17 mouse cellular contexts compared by ENCODE assay signal in the genomic region with DNA sequence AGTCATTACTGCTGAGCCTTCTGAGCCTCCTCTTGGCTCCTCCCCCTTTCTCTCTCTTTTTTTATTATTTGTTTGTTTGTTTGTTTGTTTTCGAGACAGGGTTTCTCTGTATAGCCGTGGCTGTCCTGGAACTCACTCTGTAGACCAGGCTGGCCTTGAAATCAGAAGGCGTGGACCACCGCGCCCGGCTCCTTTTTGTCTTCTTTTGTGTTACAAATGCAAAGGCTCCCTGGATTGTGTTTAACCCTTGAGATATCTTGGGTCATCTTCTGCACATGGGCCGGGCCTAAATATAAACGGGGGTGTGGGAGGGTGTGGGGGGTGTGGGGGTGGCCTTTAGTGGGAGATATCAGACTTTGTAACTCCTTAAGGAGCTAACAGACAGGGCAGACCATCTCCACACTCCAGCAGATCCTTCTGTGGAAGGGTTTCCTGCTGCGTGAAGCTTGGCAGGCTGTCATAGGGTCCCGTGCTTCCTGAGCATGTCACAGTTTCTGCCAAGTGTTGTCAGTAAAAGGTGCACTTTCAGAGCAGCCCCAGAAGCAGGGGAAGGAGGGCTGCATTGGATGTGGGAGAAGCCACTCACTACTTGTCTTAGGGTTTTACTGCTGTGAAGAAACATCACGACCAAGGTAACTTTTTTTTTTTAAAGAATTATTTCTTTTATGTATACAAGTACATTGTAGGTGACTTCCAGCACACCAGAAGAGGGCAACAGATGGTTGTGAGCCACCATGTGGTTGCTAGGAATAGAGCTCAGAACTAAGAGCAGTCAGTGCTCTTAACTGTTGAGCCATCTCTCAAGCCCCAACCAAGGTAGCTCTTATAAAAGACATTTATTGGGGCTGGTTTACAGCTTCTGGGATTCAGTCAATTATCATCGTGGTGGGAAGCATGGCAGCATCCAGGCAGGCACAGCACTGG. TPM values are rescaled to one million over a fixed set of nuclear protein-coding genes. Genes with fewer than 3 reads are reported as not detected.
DNase-seq lines count a peak whose midpoint lies in the region; ATAC-seq and TF ChIP-seq lines count a peak whose summit lies in the region.
"Had no signal": no experiment of that assay in that cellular context is flagged by ENCODE, and none has a peak within 500 bp of the region (broad histone marks: within the 10 kb centered on the region; RNA-seq: fewer than 3 reads in every experiment).

No protein-coding gene starts in this region.

- H3K27ac ChIP-seq in layer of hippocampus, adult 2 months = peak overlapping the region; percentile 23; the same call in 1 of the 2 replicates
- H3K27ac ChIP-seq: forebrain, embryonic 12.5 days had no signal

- no peak overlapping the region for H3K4me3 ChIP-seq in layer of hippocampus, adult 2 months
- H3K4me3 ChIP-seq: forebrain, embryonic 12.5 days; hindbrain, embryonic 10.5 days; myocyte had no signal

- peak; percentile 29; the same call in 1 of the 2 replicates for TF ChIP-seq CTCF in layer of hippocampus, adult 2 months (conservative IDR thresholded peaks at IDR 0.05)
- no peak for TF ChIP-seq CTCF in brain, embryonic 14.5 days (IDR thresholded peaks at IDR 0.05; ENCODE audit: borderline replicate concordance, extremely low read depth, insufficient read depth, insufficient read length)

- ATAC-seq in frontal cortex, adult (ENCODE audit: low TSS enrichment) = peak; percentile 41; the same call in 1 of the 2 replicates

- no peak for DNase-seq in frontal cortex, postnatal 36 days (ENCODE audit: low spot score in 2 of 2)
- no peak for DNase-seq in layer of hippocampus, adult 2 months (ENCODE audit: low spot score in 2 of 2)
- no peak for DNase-seq in layer of hippocampus, adult 9-10 months (ENCODE audit: low spot score)
- DNase-seq in ES-CJ7 (ENCODE audit: low read depth, low spot score) = peak; percentile 86
- DNase-seq in brain, embryonic 14.5 days (ENCODE audit: low read depth) = peak; percentile 53
- DNase-seq in adrenal gland, adult 18-20 months (ENCODE audit: low spot score in 2 of 2) = no peak
- DNase-seq: B cell, adult 2 months; gastrocnemius, postnatal 36 days; lung, adult 18-20 months; lung, postnatal 14 days; midbrain, embryonic 14.5 days; right cerebral cortex, postnatal 14 days; thymus, postnatal 36 days had no signal

- no peak for TF ChIP-seq POLR2A in brain, embryonic 14.5 days (IDR thresholded peaks at IDR 0.05; ENCODE audit: borderline replicate concordance, extremely low read depth, insufficient read depth, insufficient read length, poor library complexity, severe bottlenecking)

RNA-seq across cellular contexts. Expression of a gene that starts 8.8 kb away (rescaled TPM):
- total RNA-seq in layer of hippocampus, adult 2 months (2021) = 1 to 10 TPM; 1.2 to 1.8 TPM
- polyA plus RNA-seq in brain, embryonic 14.5 days (2012; rRNA removed) = 22.3 and 48.5 TPM in 2 replicates
- under 1 TPM; 0.46 to 0.58 TPM for total RNA-seq in adrenal gland, adult 18-20 months (2021)

RNA-seq across cellular contexts. Expression of a gene that starts 16.6 kb away (rescaled TPM):
- total RNA-seq in layer of hippocampus, adult 2 months (2021) = 10 to 100 TPM; 82.8 to 84.2 TPM
- polyA plus RNA-seq in brain, embryonic 14.5 days (2012; rRNA removed) = 113 and 173 TPM in 2 replicates
- total RNA-seq in adrenal gland, adult 18-20 months (2021) = 10 to 100 TPM; 52.3 to 52.7 TPM

RNA-seq across cellular contexts. Expression of a gene that starts 18.1 kb away (rescaled TPM):
- 100 to 1,000 TPM; 142 to 153 TPM for total RNA-seq in layer of hippocampus, adult 2 months (2021)
- polyA plus RNA-seq in brain, embryonic 14.5 days (2012; rRNA removed) = 237 and 255 TPM in 2 replicates
- total RNA-seq in adrenal gland, adult 18-20 months (2021) = 100 to 1,000 TPM; 132 to 143 TPM

RNA-seq across cellular contexts. Expression of a gene that starts 24.2 kb away (rescaled TPM):
- total RNA-seq in layer of hippocampus, adult 2 months (2021) = 10 to 100 TPM; 66.2 to 66.8 TPM
- 61.7 and 66.2 TPM in 2 replicates for polyA plus RNA-seq in brain, embryonic 14.5 days (2012; rRNA removed)
- total RNA-seq in adrenal gland, adult 18-20 months (2021) = 100 to 1,000 TPM; 113 to 121 TPM

RNA-seq across cellular contexts. Expression of a gene that starts 31.1 kb away (rescaled TPM):
- total RNA-seq in layer of hippocampus, adult 2 months (2021) = 100 to 1,000 TPM; 113 to 119 TPM
- 0.51 and 0.69 TPM in 2 replicates for polyA plus RNA-seq in brain, embryonic 14.5 days (2012; rRNA removed)
- under 1 TPM; 0.76 to 0.96 TPM for total RNA-seq in adrenal gland, adult 18-20 months (2021)

Comparison
In these comparisons a context has a peak if more than half of its experiments do, and no peak if none do; other contexts are left out.
1. DNase-seq: peak in ES-CJ7 (single experiment) and brain, embryonic 14.5 days (single experiment); none in frontal cortex, postnatal 36 days (0 of 2), layer of hippocampus, adult 2 months (0 of 2), layer of hippocampus, adult 9-10 months (single experiment) and adrenal gland, adult 18-20 months (0 of 2).